Mouse (Mus musculus) cerebellum, adult 2 months (tissue): ENCODE data around the gene Msmp. TPM values are rescaled to one million over a fixed set of nuclear protein-coding genes. Genes with fewer than 3 reads are reported as not detected.
A peak's percentile ranks its signal among the peaks of the same experiment; 100 is the strongest.

ENCODE experiments used
- DNase-seq, 2 experiments: peaks; one replicate each; pipeline ENCODE4 v3.0.0; 2021
- H3K27ac ChIP-seq: fragments of 200-500 bp; 2 replicates; pipeline ENCODE4 v1.5.1; 2012; ENCODE audit warnings: low read length, control low read depth, inconsistent platforms; ENCODE audit not compliant: insufficient read depth
- H3K27me3 ChIP-seq: fragments of 200-500 bp; 2 replicates; pipeline ENCODE4 v1.6.1; 2012; ENCODE audit warnings: inconsistent platforms, mild to moderate bottlenecking, low read length, moderate library complexity; ENCODE audit not compliant: control insufficient read depth, insufficient read depth
- H3K4me1 ChIP-seq: fragments of 200-500 bp; 2 replicates; pipeline ENCODE4 v1.6.1; 2011; ENCODE audit warnings: low read length; ENCODE audit not compliant: control insufficient read depth, insufficient read depth
- H3K4me3 ChIP-seq: fragments of 200-500 bp; replicated peaks from 2 replicates; pipeline ENCODE3; 2011; ENCODE audit warnings: mild to moderate bottlenecking, low read depth, low read length, control low read depth; ENCODE audit not compliant: insufficient read depth
- CTCF ChIP-seq: fragments of 200-500 bp; IDR thresholded peaks from 2 replicates; pipeline ENCODE4 v1.5.1; 2011; ENCODE audit warnings: low read depth, mild to moderate bottlenecking, control low read depth, low read length, moderate library complexity, borderline replicate concordance; ENCODE audit not compliant: insufficient read depth
- POLR2A ChIP-seq: fragments of 200-500 bp; IDR thresholded peaks from 2 replicates; pipeline ENCODE4 v1.6.1; 2011; ENCODE audit warnings: low read length, control low read depth, borderline replicate concordance; ENCODE audit not compliant: insufficient read depth
- WGBS: fragments of 180-500 bp; shearing (Covaris S2); methylation state at CpG from one replicate; pipeline ENCODE4 v1.1.7; 2018; 5-methylcytosine and 5-hydroxymethylcytosine counted together
- polyA plus RNA-seq: library from polyadenylated mRNA; depleted of rRNA; stranded (reverse); fragments of >200 nt; gene quantifications from 2 replicates; pipeline ENCODE4 v1.2.3, GENCODE M21; 2012

The Msmp gene
- polyA plus RNA-seq, 1 experiment: not detected

GRCm38 (mm10) chr4:43562769-43563600, 21.3 kb downstream of the Msmp start:
- no peak for DNase-seq
- TF ChIP-seq CTCF (no peak), POLR2A (no peak)
- 3% methylated on average over 22 of the region's 22 CpGs for WGBS
- Histone ChIP-seq H3K27ac (peak overlapping the region; percentile 33; the same call in 1 of the 2 replicates), H3K4me1 (peaks cover 19% of the 10 kb centered on the region), H3K4me3 (peak overlapping the region; percentile 86), H3K27me3 (no peaks in the 10 kb centered on the region)

- under 1% methylated on average over 61 of the region's 62 CpGs for WGBS
- H3K27me3 ChIP-seq: no peaks in the 10 kb centered on the region
- peak; percentile 95 for DNase-seq
- H3K27ac ChIP-seq: peak within 1 kb of the TSS; percentile 77
- H3K4me1 ChIP-seq: peaks cover 19% of the 10 kb centered on the region
- TF ChIP-seq POLR2A (peak; percentile 75; the same call in 1 of the 2 replicates), CTCF (no peak)
- peak within 1 kb of the TSS; percentile 86 for H3K4me3 ChIP-seq
These were observed 22.1 kb downstream of the Msmp start, which contains the start of the genes Creb3 and Tln1 for GRCm38 (mm10) chr4:43561997-43562768. Gene Creb3 (plus strand): TSS chr4:43562332. Gene Tln1 (minus strand): TSS chr4:43562691.

- H3K27me3 ChIP-seq: no peaks in the 10 kb centered on the region
- no peak for TF ChIP-seq POLR2A
- TF ChIP-seq CTCF: no peak
- peak overlapping the region; percentile 77 for H3K27ac ChIP-seq
- 2% methylated on average over 16 of the region's 16 CpGs for WGBS
- peaks cover 19% of the 10 kb centered on the region for H3K4me1 ChIP-seq
- peak overlapping the region; percentile 86 for H3K4me3 ChIP-seq
- DNase-seq: no peak
These were observed 22.8 kb downstream of the Msmp start for GRCm38 (mm10) chr4:43561436-43561996.

DNA sequence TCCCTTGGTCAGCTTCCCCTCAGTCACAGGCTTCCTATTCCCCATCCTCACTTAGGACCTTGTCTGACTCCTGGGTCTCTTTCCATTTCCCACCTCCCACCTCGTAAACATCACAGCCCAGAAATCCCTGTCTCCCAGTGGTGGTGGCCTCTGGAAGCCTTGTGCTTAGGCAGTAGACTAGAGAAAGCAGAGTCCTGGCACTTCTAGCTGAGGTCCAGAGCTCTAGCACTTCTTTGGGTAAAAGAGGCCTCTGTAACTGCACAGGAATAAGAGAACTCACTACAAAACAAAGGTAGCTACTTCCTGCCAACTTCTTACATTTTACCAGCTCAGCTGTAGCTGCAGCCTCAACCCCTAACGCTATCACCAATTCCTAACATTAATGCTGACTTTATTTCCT, 23.3 kb downstream of the Msmp start:
- no peak for DNase-seq
- 33% methylated on average over 2 of the region's 2 CpGs for WGBS
- Histone ChIP-seq H3K4me1 (peaks cover 19% of the 10 kb centered on the region), H3K4me3 (peak overlapping the region; percentile 37), H3K27ac (no peak overlapping the region), H3K27me3 (no peaks in the 10 kb centered on the region)
- TF ChIP-seq POLR2A: no peak
- TF ChIP-seq CTCF: no peak

- no peaks in the 10 kb centered on the region for H3K27me3 ChIP-seq
- no peak overlapping the region for H3K27ac ChIP-seq
- TF ChIP-seq CTCF (no peak), POLR2A (no peak)
- peaks cover 19% of the 10 kb centered on the region; the same call in 1 of the 2 replicates for H3K4me1 ChIP-seq
- WGBS: 61% methylated on average over 6 of the region's 6 CpGs
- no peak for DNase-seq
- H3K4me3 ChIP-seq: no peak overlapping the region
These were observed 24.1 kb downstream of the Msmp start for GRCm38 (mm10) chr4:43560243-43560611.

DNA sequence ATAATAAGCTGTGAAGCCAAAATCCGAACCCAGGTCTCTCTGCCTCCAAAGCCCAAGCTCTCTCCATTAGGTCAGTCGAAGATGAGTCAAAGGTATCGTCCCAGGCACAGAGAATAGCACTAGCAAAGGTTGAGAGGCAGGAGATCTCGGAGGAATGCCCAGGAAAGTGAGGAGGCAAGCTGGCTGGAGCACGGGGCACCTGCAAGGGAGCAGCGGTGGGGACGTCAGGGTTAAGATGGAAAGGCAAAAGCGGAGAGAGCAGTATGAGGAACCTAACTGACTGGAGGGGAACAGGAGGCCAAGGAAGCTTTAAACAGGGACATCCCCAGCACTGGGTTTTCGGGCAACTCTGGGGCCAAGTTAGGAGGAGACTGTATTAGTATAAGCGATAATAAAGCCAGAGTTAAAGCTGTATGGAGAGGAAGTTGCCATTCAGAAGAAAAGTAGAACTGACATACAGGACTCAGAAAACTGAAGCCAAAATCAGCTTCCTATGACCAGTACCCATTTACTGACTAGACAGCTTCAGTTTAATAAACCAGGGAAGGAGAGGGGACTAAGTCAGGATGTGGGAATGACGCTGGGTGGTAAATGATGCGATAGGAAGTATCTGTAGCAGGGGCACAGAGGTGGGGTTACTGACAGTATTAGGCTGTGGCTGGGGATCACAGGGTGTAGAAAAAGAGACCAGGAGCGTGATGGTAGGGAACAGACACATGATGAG, 24.6 kb downstream of the Msmp start:
- H3K27me3 ChIP-seq: no peaks in the 10 kb centered on the region
- DNase-seq: no peak
- TF ChIP-seq CTCF (no peak), POLR2A (no peak)
- WGBS: 84% methylated on average over 13 of the region's 13 CpGs
- H3K4me1 ChIP-seq: peaks cover 19% of the 10 kb centered on the region; the same call in 1 of the 2 replicates
- no peak overlapping the region for H3K4me3 ChIP-seq
- no peak overlapping the region for H3K27ac ChIP-seq

DNA sequence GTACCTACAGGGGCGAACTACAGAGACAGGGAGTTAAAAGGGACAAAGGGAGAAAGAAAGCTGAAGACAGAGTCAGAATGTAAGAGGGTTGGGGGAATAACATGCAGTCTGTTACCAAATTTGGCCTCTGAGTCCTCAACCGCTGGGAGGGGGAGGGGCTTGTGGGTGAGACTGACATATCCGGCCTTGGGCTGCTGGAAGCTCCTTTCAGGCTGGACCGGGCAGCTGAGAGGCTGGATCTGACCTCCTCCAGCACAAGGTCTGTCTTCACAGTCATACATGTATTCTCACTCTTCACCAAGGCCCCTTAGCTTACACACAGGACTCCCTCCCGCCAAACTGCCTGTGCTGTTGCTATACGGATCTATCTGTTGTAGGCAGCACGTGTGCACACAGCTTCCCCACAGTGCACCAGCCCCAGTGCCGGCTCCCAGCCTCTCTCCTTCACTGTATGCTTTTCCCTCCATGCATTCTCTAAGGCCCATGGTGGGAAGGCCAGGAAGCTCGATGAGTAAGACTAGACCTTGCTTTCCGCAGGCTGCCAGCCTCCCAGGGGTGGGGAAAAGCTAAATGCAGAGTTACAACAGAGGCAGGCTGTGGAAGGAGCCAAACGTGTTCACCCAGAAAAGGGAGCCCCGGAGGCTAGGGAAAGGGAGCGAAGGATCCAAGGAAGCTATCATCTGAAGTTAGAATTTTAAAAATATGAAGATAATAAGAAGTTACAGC, 25.5 kb downstream of the Msmp start:
- TF ChIP-seq CTCF (no peak), POLR2A (no peak)
- DNase-seq: no peak
- H3K4me3 ChIP-seq: no peak overlapping the region
- WGBS: 33% methylated on average over 13 of the region's 13 CpGs
- peaks cover 15% of the 10 kb centered on the region; the same call in 1 of the 2 replicates for H3K4me1 ChIP-seq
- H3K27ac ChIP-seq: no peak overlapping the region
- no peaks in the 10 kb centered on the region for H3K27me3 ChIP-seq
